Mouse (Mus musculus) kidney, embryonic 14.5 days (tissue): ENCODE measurements around the gene Bdkrb1. TPM values are rescaled to one million over a fixed set of nuclear protein-coding genes. Genes with fewer than 3 reads are reported as not detected.
A peak's percentile ranks its signal among the peaks of the same experiment; 100 is the strongest.

ENCODE experiments used
- ATAC-seq: fragments of 200-750 bp; cut with Nextera tagmentation; 2 replicates; pipeline ENCODE4 v1.8.0; 2017; ENCODE audit warnings: moderate number of reproducible peaks, mild to moderate bottlenecking, moderate TSS enrichment, moderate library complexity; ENCODE audit not compliant: low FRiP score, low TSS enrichment
- H3K27ac ChIP-seq: fragments of 300-500 bp; sonication (generic); 2 replicates; pipeline ENCODE4 v1.5.1; 2014; ENCODE audit warnings: low read depth, mild to moderate bottlenecking, low read length, moderate library complexity, mixed read lengths
- H3K27me3 ChIP-seq: fragments of 300-500 bp; sonication (generic); 2 replicates; pipeline ENCODE4 v1.6.1; 2014; ENCODE audit warnings: mild to moderate bottlenecking, low read length; ENCODE audit not compliant: control insufficient read depth, insufficient read depth
- H3K36me3 ChIP-seq: fragments of 300-500 bp; sonication (generic); 2 replicates; pipeline ENCODE4 v1.6.1; 2014; ENCODE audit warnings: low read length, mixed read lengths; ENCODE audit not compliant: control insufficient read depth, insufficient read depth
- H3K4me1 ChIP-seq: fragments of 300-500 bp; sonication (generic); 2 replicates; pipeline ENCODE4 v1.6.1; 2014; ENCODE audit warnings: low read length, mixed read lengths; ENCODE audit not compliant: control insufficient read depth, insufficient read depth
- H3K4me2 ChIP-seq: fragments of 300-500 bp; sonication (generic); replicated peaks from 2 replicates; pipeline ENCODE4 v1.6.1; 2014; ENCODE audit warnings: low read depth, mild to moderate bottlenecking, low read length
- H3K4me3 ChIP-seq: fragments of 300-500 bp; sonication (generic); 2 replicates; pipeline ENCODE4 v1.5.1; 2014; ENCODE audit warnings: mild to moderate bottlenecking, low read length
- H3K9ac ChIP-seq: fragments of 300-500 bp; sonication (generic); 2 replicates; pipeline ENCODE4 v1.6.1; 2014; ENCODE audit warnings: low read depth, mild to moderate bottlenecking, low read length, moderate library complexity
- H3K9me3 ChIP-seq: fragments of 300-500 bp; sonication (generic); 2 replicates; pipeline ENCODE4 v1.6.1; 2016; ENCODE audit warnings: low read length; ENCODE audit not compliant: control insufficient read depth
- WGBS: fragments of 180-500 bp; shearing (Covaris S2); extraction: QIAGEN DNeasy Blood & Tissue Kit; methylation state at CpG from one replicate; pipeline ENCODE4 v1.1.7; 2014; 5-methylcytosine and 5-hydroxymethylcytosine counted together
- polyA plus RNA-seq: library from polyadenylated mRNA; unstranded; fragments of >200 nt; fragmentation: Nextera tagmentation; extraction: Ambion mirVana; gene quantifications from 2 replicates; pipeline ENCODE4 v1.2.1, GENCODE M21; 2014

Gene Bdkrb1
- not detected in 2 replicates for polyA plus RNA-seq

DNA sequence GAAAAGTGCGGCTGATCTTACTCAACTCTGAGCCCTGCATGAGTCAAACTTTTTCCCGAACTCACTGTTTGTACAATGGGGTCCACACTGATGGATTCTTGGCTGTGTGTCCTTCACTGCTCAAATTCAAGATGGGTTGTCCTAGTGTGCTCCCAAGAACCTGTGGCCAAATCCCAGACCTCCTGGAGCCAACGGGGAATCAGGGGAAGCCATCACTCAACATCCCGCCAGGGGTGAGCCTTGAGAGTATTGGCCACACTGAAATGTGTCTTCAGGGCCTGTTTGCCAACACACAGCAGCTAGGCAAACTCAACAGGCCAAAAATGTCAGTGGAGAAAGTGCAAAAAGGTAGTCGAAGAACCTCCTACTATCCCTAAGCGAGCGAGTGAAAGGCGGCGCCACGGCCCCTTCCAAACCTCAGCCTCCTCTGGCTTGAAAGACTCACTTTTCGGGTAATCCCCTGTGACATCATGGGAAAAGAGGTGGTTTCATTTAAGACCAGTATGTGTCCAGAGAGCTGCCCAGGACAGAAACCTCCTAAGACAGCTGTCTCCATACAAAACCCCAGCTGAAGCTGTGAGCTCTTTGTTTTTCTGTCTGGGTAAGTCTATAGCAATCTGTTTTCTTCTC is at the start of gene Bdkrb1:
TSS of gene Bdkrb1 (plus strand) at position 505 of the 630 bp plus-strand sequence.
- Histone ChIP-seq H3K9ac (no peak within 1 kb of the TSS), H3K4me2 (no peak within 1 kb of the TSS), H3K9me3 (no peaks in the 10 kb centered on the region), H3K4me3 (no peak within 1 kb of the TSS), H3K27ac (no peak within 1 kb of the TSS), H3K36me3 (no peaks in the 10 kb centered on the region), H3K4me1 (no peaks in the 10 kb centered on the region; the same call in 1 of the 2 replicates), H3K27me3 (no peaks in the 10 kb centered on the region)
- WGBS, result 91% methylated on average over 11 of the region's 11 CpGs
- ATAC-seq, result no peak

DNA sequence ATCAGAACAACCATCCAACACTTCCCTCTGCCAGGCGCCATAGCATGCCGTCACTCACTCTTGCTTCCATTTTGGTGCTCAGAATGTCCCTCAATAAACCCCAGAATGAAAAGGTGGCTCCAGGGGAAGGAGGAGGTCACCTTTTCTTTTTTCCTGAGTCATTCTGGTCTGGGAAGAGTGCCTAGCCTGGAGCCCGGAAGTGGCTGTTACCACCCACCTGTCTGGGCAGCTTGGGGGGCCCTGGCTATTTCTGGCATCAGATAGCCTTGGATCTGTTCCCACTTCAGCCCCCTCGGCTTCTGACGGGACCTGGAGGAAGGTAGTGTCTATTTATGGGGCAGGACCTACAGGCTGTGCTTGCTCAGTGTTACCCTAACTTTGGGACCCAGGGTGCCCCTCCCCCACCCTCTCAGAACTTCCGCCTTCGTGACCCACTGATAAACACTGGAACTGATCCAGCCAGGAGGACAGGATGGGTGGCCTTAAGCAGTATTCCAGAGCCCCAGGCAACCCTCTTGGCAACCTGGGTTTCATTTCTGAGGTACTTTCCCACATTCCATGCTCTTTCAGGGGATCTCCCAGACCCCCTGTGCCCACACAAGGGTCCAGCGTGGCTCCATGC is 48.6 kb upstream of the Bdkrb1 start:
- Histone ChIP-seq H3K9me3 (no peaks in the 10 kb centered on the region), H3K4me3 (no peak overlapping the region), H3K27ac (no peak overlapping the region; the same call in 1 of the 2 replicates), H3K4me1 (peaks cover 12% of the 10 kb centered on the region), H3K36me3 (no peaks in the 10 kb centered on the region), H3K4me2 (no peak overlapping the region), H3K27me3 (no peaks in the 10 kb centered on the region; the same call in 1 of the 2 replicates), H3K9ac (no peak overlapping the region)
- WGBS, result 78% methylated on average over 8 of the region's 8 CpGs
- no peak for ATAC-seq

DNA sequence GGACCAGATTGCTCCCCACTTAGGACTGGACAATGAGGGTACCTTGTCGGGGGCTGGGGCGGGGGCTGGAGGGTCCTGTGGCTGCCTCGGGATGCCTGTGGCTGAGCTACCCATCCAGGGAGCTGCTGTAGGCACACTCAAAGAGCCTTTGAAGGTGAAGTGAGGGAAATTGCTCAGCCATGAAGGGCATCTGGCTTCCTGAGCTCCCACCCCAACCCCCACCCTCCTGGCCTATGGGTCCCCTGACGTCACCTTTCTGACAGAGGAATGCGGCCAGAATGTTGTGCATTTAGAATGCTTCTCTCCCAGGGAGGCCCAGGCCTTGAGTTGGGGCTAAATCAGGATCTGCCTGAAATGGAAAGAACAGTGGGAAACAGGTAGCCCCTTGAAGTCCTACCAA is 47.7 kb upstream of the Bdkrb1 start:
- Histone ChIP-seq H3K4me1 (peaks cover 12% of the 10 kb centered on the region), H3K4me3 (no peak overlapping the region), H3K9ac (no peak overlapping the region), H3K4me2 (no peak overlapping the region), H3K9me3 (no peaks in the 10 kb centered on the region), H3K36me3 (no peaks in the 10 kb centered on the region), H3K27ac (no peak overlapping the region; the same call in 1 of the 2 replicates), H3K27me3 (no peaks in the 10 kb centered on the region)
- ATAC-seq, result peak; percentile 63
- WGBS, result 39% methylated on average over 5 of the region's 5 CpGs

DNA sequence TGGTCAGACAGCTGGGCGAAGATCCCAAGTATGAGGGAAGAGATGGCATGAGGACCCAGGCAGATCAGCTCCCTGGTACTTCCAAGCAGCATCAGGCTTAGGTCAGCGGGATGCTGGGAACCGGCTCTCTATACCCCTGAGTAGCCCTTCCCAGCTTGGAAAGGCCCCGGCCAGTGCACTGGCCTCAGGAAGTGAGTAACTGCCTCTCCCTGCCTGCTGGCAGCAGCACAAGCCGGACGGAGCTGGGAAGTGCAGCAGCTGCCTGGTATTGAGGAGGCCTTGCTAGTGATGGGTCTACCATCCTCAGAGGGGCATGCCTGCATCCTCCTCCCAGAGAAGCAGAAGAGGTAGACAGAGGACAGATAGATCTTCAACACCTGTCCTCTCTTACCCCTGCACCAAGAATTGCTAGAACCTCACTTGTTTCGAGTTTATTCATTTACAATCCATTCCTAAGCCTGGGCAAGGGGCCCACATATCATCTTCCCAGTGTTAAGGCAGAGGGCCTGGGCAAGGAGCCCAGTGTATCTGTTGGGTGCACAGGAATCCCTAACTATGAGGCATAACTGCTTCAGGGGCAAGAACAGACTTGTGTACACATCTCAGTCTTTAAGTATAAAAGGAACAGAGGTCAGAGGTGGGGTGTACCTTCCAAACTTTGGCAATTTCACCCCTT is 45.5 kb upstream of the Bdkrb1 start:
- Histone ChIP-seq H3K4me3 (no peak overlapping the region), H3K4me1 (peaks cover 12% of the 10 kb centered on the region), H3K36me3 (no peaks in the 10 kb centered on the region), H3K27ac (no peak overlapping the region), H3K9me3 (no peaks in the 10 kb centered on the region), H3K4me2 (no peak overlapping the region), H3K9ac (no peak overlapping the region), H3K27me3 (peaks cover 8% of the 10 kb centered on the region; the same call in 1 of the 2 replicates)
- 60% methylated on average over 7 of the region's 7 CpGs for WGBS
- no peak for ATAC-seq

DNA sequence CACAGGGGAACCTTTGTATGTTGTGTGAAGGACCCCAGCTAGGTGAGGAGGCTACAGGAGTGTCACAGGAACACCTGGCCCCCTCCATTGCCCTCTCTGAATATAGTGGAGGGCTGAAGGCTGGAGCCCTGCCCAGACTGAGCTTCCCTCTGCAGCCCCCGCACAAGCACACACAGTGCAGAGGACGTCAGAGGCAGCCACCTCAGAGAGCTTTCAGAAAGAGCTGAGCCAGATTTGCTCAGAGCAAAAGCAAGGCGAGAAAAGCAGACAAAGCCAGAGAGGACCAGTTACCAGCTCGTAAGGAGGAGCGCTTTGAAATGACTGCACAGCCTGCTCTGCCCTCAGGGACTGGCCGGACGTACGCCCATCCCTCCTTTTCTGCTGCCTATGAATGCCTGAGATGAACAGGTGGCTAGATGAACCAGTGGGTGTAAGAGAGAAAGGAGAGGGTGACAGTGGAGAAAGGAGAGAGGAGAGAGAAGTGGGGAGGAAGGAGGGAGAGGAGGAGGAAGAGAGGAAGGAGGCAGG is 41.8 kb upstream of the Bdkrb1 start:
- H3K9me3 ChIP-seq, result no peaks in the 10 kb centered on the region
- no peak overlapping the region for H3K4me3 ChIP-seq
- peaks cover 20% of the 10 kb centered on the region for H3K27me3 ChIP-seq
- no peak overlapping the region for H3K27ac ChIP-seq
- WGBS, result 50% methylated on average over 8 of the region's 8 CpGs
- peaks cover 13% of the 10 kb centered on the region; the same call in 1 of the 2 replicates for H3K4me1 ChIP-seq
- H3K9ac ChIP-seq, result no peak overlapping the region
- H3K4me2 ChIP-seq, result no peak overlapping the region
- H3K36me3 ChIP-seq, result no peaks in the 10 kb centered on the region
- ATAC-seq, result no peak

DNA sequence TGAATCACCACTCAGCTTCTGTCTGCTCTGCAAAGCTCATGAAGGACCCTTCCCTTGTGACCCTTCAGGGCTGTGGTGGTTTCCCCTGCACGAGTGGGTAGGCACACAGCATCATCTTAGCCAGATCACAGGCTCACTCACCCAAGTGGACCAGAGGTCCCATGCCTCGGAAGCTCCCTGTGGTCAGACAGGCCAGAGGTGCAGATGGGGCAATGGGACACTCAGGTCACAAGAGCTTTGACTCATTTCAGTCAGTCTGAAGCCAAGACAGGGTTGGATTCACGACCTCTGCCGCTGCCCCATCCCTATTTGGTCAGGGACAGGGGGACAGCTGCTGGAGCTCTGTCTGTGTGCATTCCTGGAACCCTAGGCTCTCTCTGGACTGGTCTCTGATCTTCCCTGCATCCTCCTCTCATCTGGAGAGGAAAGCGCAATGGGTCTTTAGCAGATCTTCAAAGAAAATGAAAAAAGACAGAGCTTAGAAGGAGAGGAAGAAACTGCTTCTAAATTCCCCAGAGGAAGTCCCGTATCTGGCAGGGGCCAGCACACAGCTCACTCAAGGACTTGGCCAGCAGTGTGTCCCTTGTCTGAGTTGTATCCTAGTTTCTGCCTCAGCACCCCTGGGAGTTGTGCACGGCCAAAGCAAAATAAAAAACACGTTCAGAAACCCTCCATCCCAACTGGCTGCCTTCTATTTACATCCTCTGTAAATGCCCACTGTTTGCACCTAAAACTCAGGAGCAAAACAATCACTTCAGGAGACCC is 40.6 kb upstream of the Bdkrb1 start:
- no peak for ATAC-seq
- Histone ChIP-seq H3K27me3 (peaks cover 20% of the 10 kb centered on the region), H3K4me3 (peak overlapping the region; percentile 28)

DNA sequence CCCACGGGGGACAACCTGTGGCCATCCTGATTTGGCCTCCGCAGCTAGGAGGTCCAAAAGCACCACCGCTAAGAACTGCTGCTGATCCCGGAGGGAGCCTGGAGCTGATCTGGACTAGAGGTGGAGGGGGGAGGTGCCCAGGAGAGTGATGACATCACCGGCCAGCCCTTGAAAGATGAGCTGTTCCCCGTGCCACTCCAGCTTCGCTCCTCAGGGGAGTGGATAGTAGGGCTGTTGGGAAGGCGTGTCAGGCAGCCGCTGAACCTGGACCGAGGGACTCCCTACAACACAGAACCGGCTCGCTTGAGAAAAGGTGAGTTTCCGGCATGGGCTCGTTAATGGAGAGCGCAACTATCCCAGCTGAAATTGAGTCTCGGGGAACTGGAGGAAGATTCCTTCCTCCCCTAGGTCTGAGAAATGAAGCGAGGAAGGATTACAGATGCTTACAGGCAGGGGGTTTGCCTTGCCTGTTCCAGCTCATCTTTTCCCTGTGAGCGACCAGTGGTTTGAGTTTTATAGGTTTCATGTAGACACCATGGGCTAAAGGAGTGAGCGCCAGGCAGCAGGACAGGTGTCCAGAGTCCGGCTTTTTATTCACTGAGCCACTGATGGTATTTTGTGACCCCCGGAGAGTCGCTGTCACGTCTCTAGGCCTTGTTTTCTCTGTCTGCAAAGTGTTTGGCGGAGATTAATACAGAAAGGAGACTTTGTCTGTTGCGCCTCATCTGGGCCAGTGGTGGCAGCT is 39.8 kb upstream of the Bdkrb1 start, which contains the start of gene Bdkrb2:
TSS of gene Bdkrb2 (plus strand) at position 291 of the 745 bp plus-strand sequence.
- Histone ChIP-seq H3K4me2 (peak within 1 kb of the TSS; percentile 57), H3K9ac (peak within 1 kb of the TSS; percentile 44), H3K9me3 (peaks cover 6% of the 10 kb centered on the region; the same call in 1 of the 2 replicates), H3K4me1 (peaks cover 13% of the 10 kb centered on the region; the same call in 1 of the 2 replicates), H3K27ac (no peak within 1 kb of the TSS), H3K27me3 (peaks cover 20% of the 10 kb centered on the region), H3K4me3 (peak within 1 kb of the TSS; percentile 28), H3K36me3 (no peaks in the 10 kb centered on the region)
- peak; percentile 85 for ATAC-seq
- 4% methylated on average over 25 of the region's 25 CpGs for WGBS

More for the DNA sequence above, 40.6 kb upstream of the Bdkrb1 start:
- WGBS, result 34% methylated on average over 8 of the region's 8 CpGs
- no peaks in the 10 kb centered on the region for H3K36me3 ChIP-seq
- peaks cover 13% of the 10 kb centered on the region; the same call in 1 of the 2 replicates for H3K4me1 ChIP-seq
- H3K9me3 ChIP-seq, result peaks cover 6% of the 10 kb centered on the region; the same call in 1 of the 2 replicates
- H3K9ac ChIP-seq, result no peak overlapping the region; the same call in 1 of the 2 replicates
- no peak overlapping the region for H3K27ac ChIP-seq
- peak overlapping the region; percentile 57 for H3K4me2 ChIP-seq
